Mouse (Mus musculus) myocyte (in vitro differentiated cells): ENCODE results near the gene Nr1d1.

Source experiments
- CEBPB ChIP-seq: IDR thresholded peaks from 2 replicates; pipeline ENCODE4 v1.6.1; 2011; ENCODE audit warnings: mild to moderate bottlenecking, moderate library complexity; ENCODE audit not compliant: poor library complexity, insufficient read depth, severe bottlenecking
- E2F4 ChIP-seq: IDR thresholded peaks from one replicate; pipeline ENCODE4 v1.6.1; 2011; ENCODE audit warnings: mild to moderate bottlenecking, control low read depth, moderate library complexity; ENCODE audit not compliant: insufficient read depth
- MAX ChIP-seq: IDR thresholded peaks from one replicate; pipeline ENCODE4 v1.6.1; 2011; ENCODE audit warnings: low read depth, mild to moderate bottlenecking, control low read depth
- MYOD1 ChIP-seq, 3 experiments: IDR thresholded peaks; one replicate each; pipeline ENCODE4 v1.6.1; 2011; ENCODE audit warnings: control low read depth in 2 of 3, low read depth in 2 of 3, mild to moderate bottlenecking in 2 of 3, moderate library complexity in 1 of 3; ENCODE audit not compliant: insufficient read length in 2 of 3, control insufficient read depth in 1 of 3
- MYOG ChIP-seq, 3 experiments: IDR thresholded peaks; one replicate each; pipeline ENCODE4 v1.6.1; 2011; ENCODE audit warnings: control low read depth in 2 of 3, low read depth in 2 of 3, mild to moderate bottlenecking in 2 of 3; ENCODE audit not compliant: insufficient read length in 2 of 3, control insufficient read depth in 1 of 3, insufficient read depth in 1 of 3
- POLR2A ChIP-seq: IDR thresholded peaks from one replicate; pipeline ENCODE4 v1.6.1; 2011; ENCODE audit warnings: low read depth, mild to moderate bottlenecking, control low read depth, moderate library complexity; ENCODE audit not compliant: insufficient read length
- POLR2AphosphoS2 ChIP-seq: IDR thresholded peaks from one replicate; pipeline ENCODE4 v1.6.1; 2011; ENCODE audit warnings: low read depth, control low read depth; ENCODE audit not compliant: insufficient read length
- REST ChIP-seq: IDR thresholded peaks from one replicate; pipeline ENCODE4 v1.6.1; 2011; ENCODE audit warnings: mild to moderate bottlenecking, control low read depth, moderate library complexity; ENCODE audit not compliant: insufficient read depth, insufficient read length
- SRF ChIP-seq: IDR thresholded peaks from one replicate; pipeline ENCODE4 v1.6.1; 2011; ENCODE audit warnings: low read depth; ENCODE audit not compliant: control insufficient read depth, insufficient read length
- TCF12 ChIP-seq: IDR thresholded peaks from one replicate; pipeline ENCODE4 v1.6.1; 2011; ENCODE audit warnings: mild to moderate bottlenecking, control low read depth; ENCODE audit not compliant: poor library complexity, insufficient read depth, severe bottlenecking
- TCF3 ChIP-seq: IDR thresholded peaks from one replicate; pipeline ENCODE4 v1.6.1; 2011; ENCODE audit warnings: low read depth, control low read depth; ENCODE audit not compliant: insufficient read length
- USF1 ChIP-seq: IDR thresholded peaks from one replicate; pipeline ENCODE4 v1.6.1; 2011; ENCODE audit warnings: low read depth, mild to moderate bottlenecking, control low read depth, moderate library complexity

GRCm38 (mm10) chr11:98749716-98750115, 25.4 kb downstream of the Nr1d1 start:
- no peak for TF ChIP-seq POLR2A
- no peak for TF ChIP-seq MAX
- no peak for TF ChIP-seq CEBPB
- TF ChIP-seq POLR2AphosphoS2 = no peak
- TF ChIP-seq TCF3 = no peak
- no peak for TF ChIP-seq USF1
- no peak for TF ChIP-seq SRF
- no peak for TF ChIP-seq MYOD1 (IDR thresholded peaks at IDR 0.05; ENCODE audit: control insufficient read depth in 1 of 3, insufficient read length in 2 of 3, low read depth in 2 of 3)
- TF ChIP-seq MYOG (IDR thresholded peaks at IDR 0.05; ENCODE audit: control insufficient read depth in 1 of 3, insufficient read depth in 1 of 3, insufficient read length in 2 of 3, low read depth in 2 of 3) = no peak
- TF ChIP-seq E2F4 = no peak
- TF ChIP-seq TCF12 = no peak
- no peak for TF ChIP-seq REST
